Mouse (Mus musculus) urinary bladder, postnatal 14 days (tissue): ENCODE data around the gene Tmem235.
"Not testable (repeated sequence)": the region's sequence is repeated elsewhere in the genome, so short reads cannot be mapped to it uniquely, and the experiment has no call there.

Experiments
- DNase-seq: peaks from one replicate; pipeline ENCODE4 v3.0.0; 2021; ENCODE audit warnings: low spot score

Gene Tmem235

DNA sequence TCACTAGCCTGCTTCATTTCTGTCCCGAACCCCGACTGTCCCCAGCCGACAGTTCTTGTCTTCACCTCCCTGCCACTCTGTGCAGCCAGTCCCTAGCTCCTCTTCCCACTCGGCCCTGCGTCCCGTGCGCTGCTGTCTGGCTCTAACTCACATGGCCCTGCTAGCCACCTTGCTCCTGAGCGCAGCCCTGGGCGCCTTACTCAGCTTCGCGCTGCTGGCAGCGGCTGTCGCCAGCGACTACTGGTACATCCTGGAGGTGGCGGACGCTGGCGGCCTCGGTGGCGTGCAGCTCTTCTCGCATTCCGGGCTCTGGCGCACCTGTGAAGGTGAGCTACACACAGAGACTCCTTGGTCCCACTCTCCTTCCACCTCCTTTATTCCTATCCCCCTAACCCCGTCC is at the start of gene Tmem235:
Gene Tmem235 (plus strand): TSS at position 152 of the 400 bp plus-strand sequence.
- DNase-seq = no peak

DNA sequence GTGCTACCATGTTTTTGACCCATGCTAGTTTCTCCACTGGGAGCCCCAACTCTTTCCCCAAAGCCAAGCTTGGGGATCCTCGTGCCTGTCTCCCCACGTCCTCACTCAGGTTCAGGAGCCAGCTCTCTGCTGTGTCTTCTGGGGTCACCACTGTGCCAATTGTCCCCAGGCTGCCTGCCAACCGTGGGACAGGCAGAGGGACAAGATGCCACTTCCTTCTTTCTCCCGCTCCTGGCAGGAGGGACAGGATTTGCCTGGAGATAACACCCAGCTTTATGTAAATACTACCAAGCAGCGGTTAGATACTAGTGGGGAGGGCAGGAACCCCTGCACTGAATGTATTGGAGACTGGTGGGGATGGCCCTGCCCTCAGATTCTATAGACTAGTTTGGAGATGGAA is 46.7 kb upstream of the Tmem235 start:
- no peak for DNase-seq

GRCm38 (mm10) chr11:117814704-117815366 is 45.7 kb upstream of the Tmem235 start:
- no peak for DNase-seq

DNA sequence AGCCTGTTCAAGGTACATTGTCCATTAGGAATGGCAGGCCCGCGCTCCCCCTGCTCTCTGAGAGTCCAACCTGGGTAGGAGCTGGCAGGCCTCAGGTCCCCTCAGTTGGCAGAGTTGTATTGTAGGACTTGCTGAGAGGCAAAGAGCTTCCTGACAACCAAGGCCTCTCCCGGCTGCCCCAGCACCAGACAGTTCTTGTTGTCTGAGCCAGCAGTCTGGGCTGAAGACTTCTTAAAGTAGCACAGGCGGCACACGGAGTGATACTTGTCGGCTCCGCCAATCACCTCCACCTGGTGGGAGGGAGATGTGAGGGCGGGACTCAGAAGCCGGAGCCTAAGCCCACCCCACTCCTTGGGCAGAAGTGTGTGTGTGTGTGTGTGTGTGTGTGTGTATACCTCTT is 44.7 kb upstream of the Tmem235 start:
- not testable (repeated sequence) for DNase-seq

GRCm38 (mm10) chr11:117816389-117816996 is 44.1 kb upstream of the Tmem235 start:
- no peak for DNase-seq

- no peak for DNase-seq
Measured at GRCm38 (mm10) chr11:117819095-117819494, 41.5 kb upstream of the Tmem235 start.

GRCm38 (mm10) chr11:117820173-117820572 is 40.4 kb upstream of the Tmem235 start:
- no peak for DNase-seq

- DNase-seq = no peak
Measured at GRCm38 (mm10) chr11:117821868-117822267, 38.7 kb upstream of the Tmem235 start.

- peak; percentile 59 for DNase-seq
Measured at GRCm38 (mm10) chr11:117822728-117823241, 37.8 kb upstream of the Tmem235 start.

- no peak for DNase-seq
Measured at GRCm38 (mm10) chr11:117823411-117823810, 37.1 kb upstream of the Tmem235 start.

DNA sequence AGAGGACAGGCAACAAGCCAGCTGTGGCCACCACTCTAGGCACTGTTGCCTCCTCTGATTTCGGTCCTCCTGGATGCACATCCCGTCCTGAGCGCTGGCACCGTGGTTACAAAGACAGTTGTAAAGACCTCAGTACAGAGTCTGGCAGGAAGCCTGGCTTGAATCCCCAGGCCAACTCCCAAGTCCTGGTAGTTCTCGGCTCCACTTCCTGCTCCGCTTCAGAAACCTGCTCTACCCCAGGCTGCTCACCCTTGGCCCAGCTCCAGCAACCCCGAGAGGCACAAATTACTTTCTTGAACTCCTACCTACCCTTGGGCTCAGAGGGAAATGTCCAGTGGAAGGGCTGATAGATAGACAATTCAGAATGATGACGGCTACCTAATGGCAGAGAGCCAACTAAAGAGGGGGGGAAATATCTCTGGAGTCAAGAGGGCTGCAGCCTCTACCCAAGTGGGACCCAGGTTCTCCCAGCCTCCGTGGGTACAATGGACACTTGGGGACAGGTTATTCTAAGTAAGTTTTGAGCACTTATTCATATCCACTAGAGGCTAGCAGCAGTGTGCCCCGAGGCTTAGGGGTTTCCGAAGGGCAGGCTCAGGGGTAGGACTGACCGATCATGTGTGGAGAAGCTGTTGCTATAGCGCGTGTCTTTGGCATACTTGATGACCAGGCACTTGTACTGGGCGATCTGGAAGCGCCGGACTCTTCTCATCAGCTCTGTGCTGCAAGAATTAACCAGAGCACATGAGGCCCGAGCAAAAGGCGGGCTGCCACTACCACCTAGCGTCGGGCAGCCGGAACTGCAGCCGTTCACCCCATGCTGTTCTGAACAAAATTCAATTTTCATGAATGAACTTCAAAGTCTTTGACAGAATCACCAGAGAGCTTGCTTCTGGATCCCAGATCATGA is 36.2 kb upstream of the Tmem235 start:
- DNase-seq = peak; percentile 83

GRCm38 (mm10) chr11:117825333-117826101 is 35.0 kb upstream of the Tmem235 start, which contains the start of the genes Afmid and Tk1:
Gene Afmid (plus strand): TSS chr11:117825924.
Gene Tk1 (minus strand): TSS chr11:117826092.
- DNase-seq = peak; percentile 77

GRCm38 (mm10) chr11:117826164-117826563 is 34.4 kb upstream of the Tmem235 start:
- DNase-seq = no peak

DNA sequence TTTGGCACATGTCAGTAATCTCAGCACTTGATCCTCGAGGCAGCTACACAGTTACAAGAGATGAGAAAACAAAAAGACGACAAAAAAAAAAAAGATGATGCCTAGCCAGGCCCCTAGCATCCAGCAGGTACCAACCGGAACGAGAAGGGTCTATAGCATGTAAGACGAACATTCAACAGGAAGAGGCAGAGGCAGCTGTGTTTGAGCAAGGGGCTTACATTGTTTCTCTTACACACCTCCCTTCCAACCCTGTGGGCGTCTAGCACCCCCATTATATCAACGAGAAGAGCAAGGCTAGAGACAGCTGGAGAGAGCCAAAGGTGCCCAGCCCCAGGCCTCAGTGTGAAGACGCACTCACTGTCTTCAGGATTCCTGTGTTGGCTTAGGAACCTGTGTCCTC is 33.6 kb upstream of the Tmem235 start:
- DNase-seq = no peak

GRCm38 (mm10) chr11:117827386-117827785 is 33.2 kb upstream of the Tmem235 start:
- no peak for DNase-seq

DNA sequence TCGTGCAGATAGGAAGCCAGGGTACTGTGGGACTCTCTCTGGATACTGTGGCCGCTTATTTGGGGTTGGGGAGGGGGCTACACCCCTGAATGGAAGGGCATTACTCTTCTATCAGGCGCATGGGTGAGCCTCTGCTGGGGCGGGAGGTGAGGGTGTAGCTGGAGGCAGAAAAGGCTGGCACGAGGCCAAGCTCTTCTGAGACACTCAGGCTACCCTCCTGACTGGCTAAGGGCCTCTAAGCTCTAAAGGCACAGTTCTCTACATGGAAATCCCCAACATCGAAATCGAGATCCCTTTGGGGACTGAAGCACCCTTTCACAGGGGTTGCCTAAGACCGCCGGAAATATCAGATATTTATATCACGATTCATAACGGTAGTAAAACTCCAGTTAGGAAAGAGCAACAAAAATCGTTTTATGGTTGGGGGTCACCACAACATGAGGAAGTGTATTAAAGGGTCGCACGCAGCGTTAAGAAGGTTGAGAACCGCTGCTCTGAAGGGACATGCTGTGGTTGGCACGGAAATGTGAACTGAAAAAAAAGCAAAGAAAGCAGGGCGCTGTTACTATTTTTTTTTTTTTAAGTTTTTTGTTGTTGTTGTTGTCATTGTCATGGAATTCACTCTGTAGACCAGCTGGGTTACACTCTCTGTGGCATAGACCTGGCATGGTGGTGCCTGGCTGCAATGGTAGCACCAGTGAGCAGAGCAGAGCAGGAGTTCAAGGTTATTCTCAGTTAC is 32.2 kb upstream of the Tmem235 start:
- DNase-seq = no peak

- DNase-seq = no peak
Measured at GRCm38 (mm10) chr11:117828888-117829604, 31.5 kb upstream of the Tmem235 start.

- no peak for DNase-seq
Measured at GRCm38 (mm10) chr11:117829671-117830215, 30.8 kb upstream of the Tmem235 start.

DNA sequence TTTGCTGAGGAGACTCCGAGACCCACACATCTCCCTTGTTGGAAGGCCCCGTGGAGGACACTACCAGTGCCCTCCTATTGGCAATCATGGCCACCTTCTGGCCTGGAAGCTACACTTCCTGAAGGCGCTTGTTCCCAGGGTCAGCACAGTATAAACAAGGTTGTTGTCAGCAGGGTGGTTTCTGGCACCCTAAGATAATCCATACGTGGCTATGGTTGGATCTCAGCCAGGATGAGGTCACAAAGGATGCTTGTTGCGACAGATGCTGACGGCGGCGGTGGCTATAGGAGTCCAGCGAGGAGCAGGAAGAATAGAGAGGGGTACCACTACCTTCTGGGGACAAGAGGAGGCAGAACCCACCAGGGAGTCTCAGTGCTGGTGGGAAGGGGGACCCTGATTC is 30.2 kb upstream of the Tmem235 start:
- DNase-seq = no peak
